Mouse (Mus musculus) CH12.LX (cell line): ENCODE data around the gene Lypd6b. TPM values are rescaled to one million over a fixed set of nuclear protein-coding genes. Genes with fewer than 3 reads are reported as not detected.

Experiments used
- DNase-seq: peaks from one replicate; pipeline ENCODE4 v3.0.0-alpha.2; 2013; ENCODE audit errors: extremely low read depth
- H3K27ac ChIP-seq: 2 replicates; pipeline ENCODE4 v1.5.1; 2012; ENCODE audit warnings: low read depth, mild to moderate bottlenecking, control low read depth, moderate library complexity; ENCODE audit not compliant: insufficient read depth
- H3K27me3 ChIP-seq: replicated peaks from 2 replicates; pipeline ENCODE3; 2012; ENCODE audit warnings: inconsistent platforms
- H3K36me3 ChIP-seq, 2 experiments: replicated peaks in 1 of 2; 2 replicates each; pipeline versions ENCODE3 to v1.6.1; 2012; ENCODE audit warnings: inconsistent platforms in 1 of 2, low read length in 1 of 2, mild to moderate bottlenecking in 1 of 2, mixed read lengths in 1 of 2, moderate library complexity in 1 of 2; ENCODE audit not compliant: control insufficient read depth in 1 of 2, insufficient read depth in 1 of 2
- H3K4me1 ChIP-seq, 2 experiments: 2 replicates each; pipeline ENCODE4 v1.6.1; 2012; ENCODE audit warnings: inconsistent platforms in 1 of 2, moderate library complexity in 1 of 2; ENCODE audit not compliant: insufficient read depth in 2 of 2, control insufficient read depth in 1 of 2
- H3K4me2 ChIP-seq: 2 replicates; pipeline ENCODE4 v1.6.1; 2012; ENCODE audit warnings: low read depth, mild to moderate bottlenecking, control low read depth; ENCODE audit not compliant: poor library complexity, insufficient read depth, severe bottlenecking
- H3K4me3 ChIP-seq, 3 experiments: fragments of 150-350 bp in 1 of 3; sonication (generic) in 1 of 3; replicated peaks in 1 of 3; 2 replicates each; pipeline versions ENCODE3 to v1.5.1; 2011 to 2012; ENCODE audit warnings: low read depth in 2 of 3, low read length in 2 of 3, mild to moderate bottlenecking in 2 of 3, moderate library complexity in 2 of 3, control low read depth in 1 of 3, improper control_type of control experiment in 1 of 3, inconsistent platforms in 1 of 3, mixed read lengths in 1 of 3; ENCODE audit not compliant: poor library complexity in 1 of 3
- H3K79me2 ChIP-seq: replicated peaks from 2 replicates; pipeline ENCODE4 v1.6.1; 2012; ENCODE audit warnings: mild to moderate bottlenecking, moderate library complexity; ENCODE audit not compliant: control insufficient read depth, poor library complexity, insufficient read depth, severe bottlenecking; ENCODE audit errors: extremely low read depth
- H3K9ac ChIP-seq: 2 replicates; pipeline ENCODE4 v1.6.1; 2012; ENCODE audit warnings: low read depth, mild to moderate bottlenecking, control low read depth, moderate library complexity; ENCODE audit not compliant: insufficient read depth
- H3K9me3 ChIP-seq: replicated peaks from 2 replicates; pipeline ENCODE3; 2012; ENCODE audit warnings: low read length, inconsistent platforms, mixed read lengths
- BHLHE40 ChIP-seq: IDR thresholded peaks from 2 replicates; pipeline ENCODE4 v1.6.1; 2011; ENCODE audit warnings: mild to moderate bottlenecking, low read depth, low read length, improper control_type of control experiment
- CHD1 ChIP-seq: IDR thresholded peaks from 2 replicates; pipeline ENCODE4 v1.6.1; 2012; ENCODE audit warnings: low read depth, low read length, improper control_type of control experiment, inconsistent platforms
- CHD2 ChIP-seq: IDR thresholded peaks from 2 replicates; pipeline ENCODE4 v1.6.1; 2011; ENCODE audit warnings: low read length, improper control_type of control experiment
- CTCF ChIP-seq, 2 experiments: IDR thresholded peaks in 1 of 2; conservative IDR thresholded peaks in 1 of 2; 2 replicates each; pipeline ENCODE4 v1.5.1; 2011 to 2012; ENCODE audit warnings: low read depth in 2 of 2, low read length in 2 of 2, improper control_type of control experiment in 1 of 2, inconsistent platforms in 1 of 2, mild to moderate bottlenecking in 1 of 2, moderate library complexity in 1 of 2
- EP300 ChIP-seq: IDR thresholded peaks from 2 replicates; pipeline ENCODE4 v1.6.1; 2011; ENCODE audit warnings: low read length, improper control_type of control experiment
- IRF4 ChIP-seq: IDR thresholded peaks from 2 replicates; pipeline ENCODE4 v1.6.1; 2014; ENCODE audit warnings: low read depth, mild to moderate bottlenecking, inconsistent platforms, low read length, improper control_type of control experiment
- MAFK ChIP-seq: IDR thresholded peaks from 2 replicates; pipeline ENCODE4 v1.6.1; 2011; ENCODE audit warnings: low read length, improper control_type of control experiment; ENCODE audit not compliant: insufficient replicate concordance
- MAX ChIP-seq: IDR thresholded peaks from 2 replicates; pipeline ENCODE4 v1.6.1; 2011; ENCODE audit warnings: low read length, improper control_type of control experiment
- MEF2A ChIP-seq: IDR thresholded peaks from 2 replicates; pipeline ENCODE4 v1.6.1; 2014; ENCODE audit warnings: low read depth, mild to moderate bottlenecking, inconsistent platforms, low read length, improper control_type of control experiment, borderline replicate concordance
- MXI1 ChIP-seq: IDR thresholded peaks from 2 replicates; pipeline ENCODE4 v1.6.1; 2011; ENCODE audit warnings: mild to moderate bottlenecking, low read depth, low read length, improper control_type of control experiment
- MYC ChIP-seq: IDR thresholded peaks from 2 replicates; pipeline ENCODE4 v1.6.1; 2011; ENCODE audit warnings: low read depth, mild to moderate bottlenecking, improper control_type of control experiment, low read length
- POLR2A ChIP-seq: IDR thresholded peaks from 2 replicates; pipeline ENCODE4 v1.6.1; 2011; ENCODE audit warnings: low read depth, mild to moderate bottlenecking, improper control_type of control experiment, low read length
- SIN3A ChIP-seq: IDR thresholded peaks from 2 replicates; pipeline ENCODE4 v1.6.1; 2012; ENCODE audit warnings: low read length, improper control_type of control experiment, inconsistent platforms
- TBP ChIP-seq: conservative IDR thresholded peaks from 2 replicates; pipeline ENCODE4 v1.6.1; 2011; ENCODE audit warnings: low read depth, low read length, improper control_type of control experiment
- TCF12 ChIP-seq: IDR thresholded peaks from 2 replicates; pipeline ENCODE4 v1.6.1; 2014; ENCODE audit warnings: low read depth, mild to moderate bottlenecking, inconsistent platforms, low read length, improper control_type of control experiment
- USF1 ChIP-seq: IDR thresholded peaks from 2 replicates; pipeline ENCODE4 v1.6.1; 2014; ENCODE audit warnings: low read depth, mild to moderate bottlenecking, inconsistent platforms, low read length, improper control_type of control experiment
- ZKSCAN1 ChIP-seq: IDR thresholded peaks from 2 replicates; pipeline ENCODE4 v1.6.1; 2012; ENCODE audit warnings: low read depth, inconsistent platforms, low read length, improper control_type of control experiment, borderline replicate concordance
- ZMIZ1 ChIP-seq: IDR thresholded peaks from 2 replicates; pipeline ENCODE4 v1.6.1; 2012; ENCODE audit warnings: low read depth, mild to moderate bottlenecking, inconsistent platforms, low read length, improper control_type of control experiment
- dilution Hi-C: fragments of 300-500 bp; cut with MboI; formaldehyde crosslinking; loops from 2 replicates; pipeline ENCODE4 v1.14.3; 2020; ENCODE audit warnings: low sequenced_read_pairs; ENCODE audit not compliant: extremely low pct_unique_long_range_greater_than_20kb, extremely low pct_ligation_motif_present
- in situ Hi-C: fragments of 300-500 bp; cut with MboI; formaldehyde crosslinking; loops from 3 replicates; pipeline ENCODE4 v1.14.3; 2019; ENCODE audit warnings: low sequenced_read_pairs, low pct_ligation_motif_present, low pct_unique_long_range_greater_than_20kb, mixed read lengths
- polyA plus RNA-seq: library from polyadenylated mRNA; unstranded; fragments of >175 nt; gene quantifications from 2 replicates; pipeline ENCODE4 v1.2.1, GENCODE M21; 2012; ENCODE audit warnings: low read depth; ENCODE audit not compliant: insufficient read length
- total RNA-seq, 2 experiments: library from RNA; depleted of rRNA; stranded (reverse); fragments of 300-350 nt in 1 of 2; fragments of >200 nt in 1 of 2; gene quantifications; 2 replicates each; pipeline ENCODE4 v1.2.3; 2012 to 2014

Lypd6b gene
- total and polyA plus RNA-seq, 3 experiments: 0.15 to 1.4 TPM; not detected in 1

- no peak for DNase-seq
- peak; percentile 42; the same call in 1 of the 2 replicates for TF ChIP-seq USF1
- no peak for TF ChIP-seq MEF2A
- TF ChIP-seq BHLHE40: peak; percentile 53
- no peak for TF ChIP-seq MAX
- TF ChIP-seq ZKSCAN1: no peak
- no peak for TF ChIP-seq TCF12
- 0 out of 2 replicates have a peak, but pooled peaks have one; percentile 18 for TF ChIP-seq MAFK
- TF ChIP-seq CTCF (conservative IDR thresholded peaks at IDR 0.05 in 1 of 2, IDR thresholded peaks at IDR 0.05 in 1 of 2; ENCODE audit: low read depth in 2 of 2, low read length in 2 of 2): no peak
- no peak for TF ChIP-seq ZMIZ1
- TF ChIP-seq TBP: no peak
- H3K9me3 ChIP-seq: peaks cover 11% of the 10 kb centered on the region
- H3K36me3 ChIP-seq: peaks cover 0 to 10% of the 10 kb centered on the region in 2 experiments
- H3K27ac ChIP-seq: peak overlapping the region; percentile 64
- no peak overlapping the region for H3K4me3 ChIP-seq
- no peak overlapping the region for H3K4me2 ChIP-seq
- no peaks in the 10 kb centered on the region for H3K27me3 ChIP-seq
- peaks cover 35 to 64% of the 10 kb centered on the region in 2 experiments for H3K4me1 ChIP-seq
- in situ Hi-C loops: loop anchor here (25.0 kb wide), 1 partner anchor 838 kb away; no protein-coding TSS in a partner anchor
- dilution Hi-C loops: no loop called here
- H3K79me2 ChIP-seq: no peaks in the 10 kb centered on the region
- H3K9ac ChIP-seq: no peak overlapping the region
These were observed 37.5 kb upstream of the Lypd6b start for GRCm38 (mm10) chr2:49749730-49750576.

DNA sequence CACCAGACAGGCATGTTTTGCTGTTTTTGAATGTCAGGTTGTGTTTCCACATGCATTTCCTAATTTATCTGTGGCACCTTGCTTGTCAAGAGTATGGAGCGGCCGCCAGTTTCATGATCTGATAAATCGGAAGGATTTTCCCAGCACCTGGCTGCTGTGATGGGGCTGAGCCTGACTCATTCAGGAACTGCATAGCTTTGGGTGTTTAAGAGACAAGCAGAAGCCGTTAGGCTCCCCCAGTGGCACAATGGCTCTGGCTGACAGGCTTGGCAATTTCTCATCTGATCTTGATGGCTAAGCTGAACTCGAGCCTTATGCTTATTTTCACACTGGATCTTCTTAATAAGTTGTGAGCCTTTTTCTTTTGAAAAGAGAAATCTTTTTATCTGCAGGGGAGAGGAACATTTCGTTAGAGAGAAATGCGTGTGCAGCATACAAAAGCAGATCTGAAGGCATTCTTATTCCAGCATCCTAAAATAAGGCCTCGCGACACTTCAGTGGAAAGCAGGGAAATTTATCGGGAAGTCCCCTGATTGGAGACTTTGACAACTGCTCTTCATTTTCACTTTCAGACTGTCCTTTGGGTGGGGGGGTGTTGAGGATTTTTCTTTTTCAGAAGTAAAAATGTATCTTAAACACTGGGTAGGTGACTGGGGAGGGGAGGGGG, 35.8 kb upstream of the Lypd6b start:
- peaks cover 26 to 57% of the 10 kb centered on the region in 2 experiments for H3K4me1 ChIP-seq
- H3K79me2 ChIP-seq: no peaks in the 10 kb centered on the region
- H3K27me3 ChIP-seq: no peaks in the 10 kb centered on the region
- peak overlapping the region in 2 of 3 experiments; percentile 24 to 54 for H3K4me3 ChIP-seq
- peak overlapping the region; percentile 78 for H3K27ac ChIP-seq
- H3K9me3 ChIP-seq: peaks cover 11% of the 10 kb centered on the region
- in situ Hi-C loops: no loop called here
- TF ChIP-seq EP300: peak; percentile 65
- peak; percentile 71; the same call in 1 of the 2 replicates for TF ChIP-seq CHD1
- 0 out of 2 replicates have a peak, but pooled peaks have one; percentile 49 for TF ChIP-seq SIN3A
- TF ChIP-seq CHD2: peak; percentile 59
- 0 out of 2 replicates have a peak, but pooled peaks have one; percentile 22 for TF ChIP-seq MYC
- TF ChIP-seq POLR2A: peak; percentile 51
- peak; percentile 51 for TF ChIP-seq IRF4
- no peak for TF ChIP-seq MAX
- TF ChIP-seq MXI1: peak; percentile 35; the same call in 1 of the 2 replicates
- no peak for TF ChIP-seq MAFK
- peak; percentile 59 for DNase-seq
- dilution Hi-C loops: no loop called here
- peak overlapping the region; percentile 73 for H3K4me2 ChIP-seq
- H3K9ac ChIP-seq: peak overlapping the region; percentile 42
- H3K36me3 ChIP-seq: peaks cover 0 to 12% of the 10 kb centered on the region in 2 experiments
